Mouse (Mus musculus): ENCODE data around the gene Rfc2. TPM values are rescaled to one million over a fixed set of nuclear protein-coding genes. Genes with fewer than 3 reads are reported as not detected.

Gene Rfc2
- polyA plus RNA-seq, 1 experiment from 2014 or later = 338 TPM

DNA sequence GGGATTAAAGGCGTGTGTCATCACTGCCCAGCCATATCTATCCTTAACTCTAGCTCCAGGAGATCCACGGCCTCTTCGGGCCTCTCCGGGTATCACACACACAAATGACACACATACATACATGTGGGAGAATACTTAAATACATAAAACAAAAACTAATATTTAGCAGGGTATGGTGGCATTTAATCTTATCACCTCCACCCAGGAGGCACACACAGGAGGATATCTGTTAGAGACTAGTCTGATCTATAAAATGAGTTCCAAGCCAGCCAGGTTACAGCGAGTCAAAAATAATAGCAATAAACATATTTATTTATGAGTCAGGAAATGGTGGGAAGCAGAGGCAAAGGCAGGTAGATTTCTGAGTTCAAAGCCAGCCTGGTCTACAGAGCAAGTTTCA lies 5.3 kb upstream of the Rfc2 start:
- Histone ChIP-seq H3K27ac (ENCODE audit: low read depth) (no peak overlapping the region), H3K4me1 (ENCODE audit: insufficient read depth) (0 out of 2 replicates have a peak, but pooled peaks cover 3% of the 10 kb centered on the region), H3K9ac (no peak overlapping the region), H3K4me3 (ENCODE audit: low read depth, low read length) (no peak overlapping the region), H3K9me3 (ENCODE audit: low read depth, low read length) (no peaks in the 10 kb centered on the region), H3K27me3 (ENCODE audit: insufficient read depth, low read length) (no peaks in the 10 kb centered on the region), H3K4me2 (no peak overlapping the region), H3K36me3 (ENCODE audit: insufficient read depth) (no peaks in the 10 kb centered on the region)
- DNase-seq (no peak), ATAC-seq (ENCODE audit: insufficient read depth) (no peak)
- TF ChIP-seq CTCF (IDR thresholded peaks at IDR 0.05; ENCODE audit: low read depth) = no peak
- 94% methylated on average over 5 of the region's 5 CpGs for WGBS

DNA sequence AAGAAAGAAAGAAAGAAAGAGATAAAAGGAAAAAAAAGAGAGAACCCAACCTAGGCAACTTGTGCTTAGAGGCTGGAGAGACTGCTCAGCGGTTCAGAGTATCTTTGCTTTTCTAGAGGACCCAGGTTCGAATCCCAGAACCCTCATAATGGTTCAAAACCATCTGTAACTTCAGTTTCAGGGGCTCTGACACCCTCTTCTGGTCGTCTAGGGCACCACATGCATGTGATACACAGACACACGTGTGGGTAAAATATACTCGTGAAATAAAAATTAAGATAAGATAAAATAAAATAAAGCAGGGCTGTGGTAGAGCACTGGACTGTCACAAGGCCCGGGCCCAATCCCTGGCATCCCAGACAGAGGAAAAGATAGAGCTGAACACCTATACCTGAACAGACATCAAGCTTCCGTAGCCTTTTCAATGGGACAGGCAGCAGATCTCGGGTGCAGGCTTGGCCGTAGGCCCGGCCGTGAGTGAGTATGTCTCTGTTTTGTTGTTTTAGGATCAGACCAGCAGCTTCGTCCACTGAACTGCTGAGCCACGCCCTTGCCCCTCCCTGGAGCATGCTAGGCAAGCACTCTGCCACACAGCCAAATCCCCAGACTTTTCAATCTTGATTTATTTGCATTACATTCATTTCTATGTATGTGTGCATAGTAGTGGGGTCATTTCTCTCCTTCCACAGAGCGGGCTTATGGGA lies 4.5 kb upstream of the Rfc2 start:
- no peaks in the 10 kb centered on the region for H3K4me1 ChIP-seq (ENCODE audit: insufficient read depth)
- DNase-seq (no peak), ATAC-seq (ENCODE audit: insufficient read depth) (no peak)
- H3K27me3 ChIP-seq (ENCODE audit: insufficient read depth, low read length) = no peaks in the 10 kb centered on the region
- no peak overlapping the region for H3K9ac ChIP-seq
- no peak overlapping the region for H3K27ac ChIP-seq (ENCODE audit: low read depth)
- no peak for TF ChIP-seq CTCF (IDR thresholded peaks at IDR 0.05; ENCODE audit: low read depth)
- 72% methylated on average over 14 of the region's 14 CpGs for WGBS
- H3K4me3 ChIP-seq (ENCODE audit: low read depth, low read length) = no peak overlapping the region
- no peaks in the 10 kb centered on the region for H3K36me3 ChIP-seq (ENCODE audit: insufficient read depth)
- H3K9me3 ChIP-seq (ENCODE audit: low read depth, low read length) = no peaks in the 10 kb centered on the region
- H3K4me2 ChIP-seq = no peak overlapping the region

DNA sequence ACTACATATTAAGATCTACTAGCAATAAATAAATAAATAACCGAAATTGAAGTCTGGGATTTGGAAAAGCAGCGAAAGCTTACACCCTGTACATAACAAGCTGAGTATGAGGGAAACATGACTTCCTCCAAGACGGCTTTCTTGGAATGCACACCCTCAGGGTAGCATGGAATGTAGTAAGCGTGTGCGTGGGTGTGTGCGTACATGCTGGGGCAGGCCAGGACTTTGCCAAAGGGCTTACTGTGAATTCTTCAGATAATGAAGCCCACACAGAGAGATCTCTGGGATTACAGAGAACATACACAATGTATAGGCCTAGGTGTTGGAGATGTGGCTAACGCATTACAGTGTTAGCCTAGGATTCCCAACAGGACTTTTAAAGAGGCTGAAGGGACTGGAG lies 3.6 kb upstream of the Rfc2 start:
- H3K9ac ChIP-seq = no peak overlapping the region
- ATAC-seq (ENCODE audit: insufficient read depth) (no peak), DNase-seq (peak; percentile 20)
- no peak overlapping the region for H3K4me3 ChIP-seq (ENCODE audit: low read depth, low read length)
- no peaks in the 10 kb centered on the region for H3K36me3 ChIP-seq (ENCODE audit: insufficient read depth)
- H3K4me1 ChIP-seq (ENCODE audit: insufficient read depth) = no peaks in the 10 kb centered on the region
- TF ChIP-seq CTCF (IDR thresholded peaks at IDR 0.05; ENCODE audit: low read depth) = no peak
- no peaks in the 10 kb centered on the region for H3K9me3 ChIP-seq (ENCODE audit: low read depth, low read length)
- no peaks in the 10 kb centered on the region for H3K27me3 ChIP-seq (ENCODE audit: insufficient read depth, low read length)
- no peak overlapping the region for H3K4me2 ChIP-seq
- WGBS = 73% methylated on average over 7 of the region's 7 CpGs
- no peak overlapping the region for H3K27ac ChIP-seq (ENCODE audit: low read depth)

DNA sequence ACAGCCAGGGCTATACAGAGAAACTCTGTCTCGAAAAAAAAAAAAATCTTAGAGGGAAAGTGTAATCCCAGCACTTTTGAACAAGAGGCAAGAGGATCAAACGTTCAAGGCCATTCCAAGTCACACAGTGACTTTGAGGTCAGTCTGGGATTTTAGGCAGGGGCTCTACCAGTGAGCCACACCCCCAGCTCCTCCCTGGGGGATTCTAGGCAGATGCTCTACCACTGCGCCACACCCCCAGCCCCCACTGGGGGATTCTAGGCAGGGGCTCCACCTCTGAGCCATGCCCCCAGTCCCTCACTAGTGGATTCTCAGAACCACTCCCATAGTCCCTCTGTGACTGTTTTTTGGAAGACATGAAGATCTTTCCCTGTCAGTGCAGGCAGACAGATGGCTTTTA lies 2.0 kb upstream of the Rfc2 start:
- H3K9me3 ChIP-seq (ENCODE audit: low read depth, low read length) = no peaks in the 10 kb centered on the region
- H3K4me3 ChIP-seq (ENCODE audit: low read depth, low read length) = no peak overlapping the region
- H3K36me3 ChIP-seq (ENCODE audit: insufficient read depth) = 0 out of 2 replicates have a peak, but pooled peaks cover 1% of the 10 kb centered on the region
- no peak overlapping the region for H3K4me2 ChIP-seq
- DNase-seq (no peak), ATAC-seq (ENCODE audit: insufficient read depth) (no peak)
- no peak for TF ChIP-seq CTCF (IDR thresholded peaks at IDR 0.05; ENCODE audit: low read depth)
- no peaks in the 10 kb centered on the region for H3K27me3 ChIP-seq (ENCODE audit: insufficient read depth, low read length)
- WGBS = 60% methylated on average over 3 of the region's 3 CpGs
- H3K9ac ChIP-seq = no peak overlapping the region
- 0 out of 2 replicates have a peak, but pooled peaks cover 7% of the 10 kb centered on the region for H3K4me1 ChIP-seq (ENCODE audit: insufficient read depth)
- no peak overlapping the region for H3K27ac ChIP-seq (ENCODE audit: low read depth)

- Histone ChIP-seq H3K4me2 (peak overlapping the region; percentile 92), H3K9ac (peak overlapping the region; percentile 69), H3K27me3 (ENCODE audit: insufficient read depth, low read length) (no peaks in the 10 kb centered on the region), H3K27ac (ENCODE audit: low read depth) (no peak overlapping the region), H3K9me3 (ENCODE audit: low read depth, low read length) (no peaks in the 10 kb centered on the region), H3K4me3 (ENCODE audit: low read depth, low read length) (peak overlapping the region; percentile 86), H3K36me3 (ENCODE audit: insufficient read depth) (peaks cover 15% of the 10 kb centered on the region; the same call in 1 of the 2 replicates), H3K4me1 (ENCODE audit: insufficient read depth) (0 out of 2 replicates have a peak, but pooled peaks cover 7% of the 10 kb centered on the region)
- peak; percentile 97 for ATAC-seq (ENCODE audit: insufficient read depth)
- WGBS = 7% methylated on average over 30 of the region's 30 CpGs
- peak; percentile 99 for DNase-seq
- peak; percentile 86 for TF ChIP-seq CTCF (IDR thresholded peaks at IDR 0.05; ENCODE audit: low read depth)
Measured at GRCm38 (mm10) chr5:134582221-134582907, 1.2 kb downstream of the Rfc2 start.

DNA sequence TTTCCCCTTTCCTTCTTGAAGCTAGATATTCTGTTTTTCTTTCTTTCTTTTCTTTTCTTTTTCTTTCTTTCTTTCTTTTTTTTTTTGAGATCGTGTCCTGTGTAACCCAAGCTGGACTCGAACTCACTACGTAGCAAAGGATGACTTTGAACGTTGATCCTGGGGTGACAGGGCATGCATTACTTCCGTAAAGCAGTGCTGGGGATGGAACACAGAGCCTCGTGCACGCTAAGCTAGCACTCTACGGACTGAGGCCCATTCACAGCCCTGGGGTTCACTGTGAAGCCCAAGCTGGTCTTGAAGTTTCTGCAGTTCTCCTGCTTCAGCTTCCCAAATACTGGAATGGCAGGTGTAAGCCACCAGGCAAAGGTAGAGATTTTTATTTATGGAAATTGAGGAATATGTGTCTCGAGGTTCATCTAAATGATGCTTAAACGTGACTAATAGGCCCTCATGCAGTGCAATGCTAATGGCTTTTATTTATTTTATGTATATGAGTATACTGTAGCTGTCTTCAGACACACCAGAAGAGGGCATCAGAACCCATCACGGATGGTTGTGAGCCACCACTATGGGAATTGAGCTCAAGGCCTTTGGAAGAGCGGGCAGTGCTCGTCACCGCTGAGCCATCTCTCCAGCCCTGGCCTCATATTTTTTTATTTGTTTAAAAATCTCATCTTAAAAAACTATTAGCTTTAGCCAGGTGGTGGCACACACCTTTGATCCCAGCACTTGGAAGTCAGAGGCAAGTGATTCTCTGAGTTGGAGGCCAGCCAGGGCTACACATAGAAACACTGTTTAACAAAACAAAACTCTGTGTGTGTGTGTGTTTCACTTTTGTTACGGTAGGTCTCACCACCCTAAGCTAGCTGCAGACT lies 2.1 kb downstream of the Rfc2 start:
- Histone ChIP-seq H3K36me3 (ENCODE audit: insufficient read depth) (peaks cover 18% of the 10 kb centered on the region; the same call in 1 of the 2 replicates), H3K4me3 (ENCODE audit: low read depth, low read length) (peak overlapping the region; percentile 86), H3K4me1 (ENCODE audit: insufficient read depth) (0 out of 2 replicates have a peak, but pooled peaks cover 7% of the 10 kb centered on the region), H3K4me2 (peak overlapping the region; percentile 92), H3K27ac (ENCODE audit: low read depth) (no peak overlapping the region), H3K9me3 (ENCODE audit: low read depth, low read length) (no peaks in the 10 kb centered on the region), H3K9ac (peak overlapping the region; percentile 69), H3K27me3 (ENCODE audit: insufficient read depth, low read length) (no peaks in the 10 kb centered on the region)
- DNase-seq (peak; percentile 9), ATAC-seq (ENCODE audit: insufficient read depth) (no peak)
- peak; percentile 25; the same call in 1 of the 2 replicates for TF ChIP-seq CTCF (IDR thresholded peaks at IDR 0.05; ENCODE audit: low read depth)
- WGBS = 24% methylated on average over 15 of the region's 15 CpGs
